Mouse (Mus musculus): Measurements from ENCODE around the gene Sema5a.

GRCm38 (mm10) chr15:32328370-32329004 lies 83.9 kb downstream of the Sema5a start:
- TF ChIP-seq POLR2A (IDR thresholded peaks at IDR 0.05; ENCODE audit: borderline replicate concordance, control insufficient read depth, low read depth, low read length) = no peak
- no peak for TF ChIP-seq CTCF (IDR thresholded peaks at IDR 0.05; ENCODE audit: control insufficient read depth, insufficient read depth, low read length)
